Mouse (Mus musculus) forebrain, postnatal 0 days (tissue): ENCODE data around the gene Dapk2. TPM values are rescaled to one million over a fixed set of nuclear protein-coding genes. Genes with fewer than 3 reads are reported as not detected.

Experiments
- ATAC-seq: fragments of 200-750 bp; cut with Nextera tagmentation; 2 replicates; pipeline ENCODE4 v1.8.0; 2017; ENCODE audit warnings: mild to moderate bottlenecking, moderate library complexity
- DNase-seq: peaks from one replicate; pipeline ENCODE4 v3.0.0-alpha.2; 2015
- H3K27ac ChIP-seq: fragments of 300-500 bp; sonication (generic); 2 replicates; pipeline ENCODE4 v1.5.1; 2014; ENCODE audit warnings: low read depth, mild to moderate bottlenecking, antibody characterized with exemption, low read length, moderate library complexity, mixed read lengths
- H3K27me3 ChIP-seq: fragments of 300-500 bp; sonication (generic); 2 replicates; pipeline ENCODE4 v1.6.1; 2014; ENCODE audit warnings: mild to moderate bottlenecking, low read length, mixed read lengths; ENCODE audit not compliant: insufficient read depth
- H3K36me3 ChIP-seq: fragments of 300-500 bp; sonication (generic); 2 replicates; pipeline ENCODE4 v1.6.1; 2014; ENCODE audit warnings: mild to moderate bottlenecking, moderate library complexity; ENCODE audit not compliant: insufficient read depth
- H3K4me1 ChIP-seq: fragments of 300-500 bp; sonication (generic); 2 replicates; pipeline ENCODE4 v1.6.1; 2014; ENCODE audit warnings: antibody characterized with exemption; ENCODE audit not compliant: insufficient read depth
- H3K4me2 ChIP-seq: fragments of 300-500 bp; sonication (generic); 2 replicates; pipeline ENCODE4 v1.6.1; 2014; ENCODE audit warnings: low read depth, mild to moderate bottlenecking, moderate library complexity
- H3K4me3 ChIP-seq: fragments of 300-500 bp; sonication (generic); 2 replicates; pipeline ENCODE4 v1.5.1; 2014; ENCODE audit warnings: low read depth, low read length, mixed read lengths
- H3K9ac ChIP-seq: fragments of 300-500 bp; sonication (generic); 2 replicates; pipeline ENCODE4 v1.6.1; 2014; ENCODE audit warnings: mild to moderate bottlenecking
- H3K9me3 ChIP-seq: fragments of 300-500 bp; sonication (generic); 2 replicates; pipeline ENCODE4 v1.6.1; 2016; ENCODE audit warnings: low read length
- CTCF ChIP-seq: sonication (generic); IDR thresholded peaks from 2 replicates; pipeline ENCODE4 v1.5.1; 2016; ENCODE audit warnings: antibody characterized with exemption, control low read depth, low read depth
- WGBS: fragments of 180-500 bp; shearing (Covaris S2); extraction: QIAGEN DNeasy Blood & Tissue Kit; methylation state at CpG from one replicate; pipeline ENCODE4 v1.1.7; 2014; 5-methylcytosine and 5-hydroxymethylcytosine counted together
- polyA plus RNA-seq: library from polyadenylated mRNA; unstranded; fragments of >200 nt; fragmentation: Nextera tagmentation; extraction: Ambion mirVana; gene quantifications from 2 replicates; pipeline ENCODE4 v1.2.1, GENCODE M21; 2015
- total RNA-seq: library from RNA; depleted of rRNA; stranded (reverse); fragments of >200 nt; gene quantifications from 2 replicates; pipeline ENCODE4 v1.2.3, GENCODE M21; 2014

Dapk2 gene
- total and polyA plus RNA-seq, 2 experiments from 2014 or later = 1.5 to 3.4 TPM

DNA sequence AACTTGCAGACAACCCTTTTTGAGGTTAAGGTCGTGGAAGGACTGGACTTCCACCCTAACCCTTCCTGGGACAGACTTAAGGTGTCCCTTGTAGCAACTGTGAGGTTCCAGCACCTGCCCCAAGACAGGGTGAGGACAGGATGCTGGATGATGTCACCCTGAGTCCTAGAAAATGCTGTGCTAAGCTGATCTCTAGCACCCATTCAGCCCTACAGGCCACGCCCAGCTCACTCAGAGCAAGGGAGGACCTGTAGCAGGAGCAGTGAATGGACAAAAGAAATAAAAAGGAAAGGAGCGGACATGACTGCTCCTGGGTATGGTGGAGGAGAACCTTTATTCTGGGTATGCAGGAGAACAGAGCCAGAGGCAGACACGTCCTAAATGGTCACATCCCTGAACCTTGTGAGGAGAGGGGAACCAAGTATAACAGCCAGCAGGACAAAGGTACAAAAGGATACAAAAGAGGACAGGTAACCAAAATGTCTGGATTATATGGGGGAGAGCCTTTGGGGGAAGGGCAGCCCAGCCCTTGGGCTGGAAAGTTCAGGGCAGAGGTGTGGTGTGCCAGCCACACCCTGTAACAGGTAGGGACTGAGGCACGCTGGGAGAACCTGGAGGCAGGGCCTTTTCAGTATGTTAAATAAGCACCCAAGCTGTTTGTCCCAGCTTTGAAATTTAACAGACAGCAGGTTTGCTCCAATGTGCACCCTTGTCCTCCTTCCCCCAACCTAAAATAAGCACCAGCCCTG is 67.9 kb downstream of the Dapk2 start:
- Histone ChIP-seq H3K4me3 (no peak overlapping the region), H3K27me3 (no peaks in the 10 kb centered on the region), H3K27ac (no peak overlapping the region), H3K4me2 (no peak overlapping the region), H3K9ac (no peak overlapping the region), H3K9me3 (no peaks in the 10 kb centered on the region), H3K4me1 (no peaks in the 10 kb centered on the region), H3K36me3 (no peaks in the 10 kb centered on the region)
- WGBS = 74% methylated on average over 5 of the region's 5 CpGs
- TF ChIP-seq CTCF = no peak
- DNase-seq (no peak), ATAC-seq (no peak)

DNA sequence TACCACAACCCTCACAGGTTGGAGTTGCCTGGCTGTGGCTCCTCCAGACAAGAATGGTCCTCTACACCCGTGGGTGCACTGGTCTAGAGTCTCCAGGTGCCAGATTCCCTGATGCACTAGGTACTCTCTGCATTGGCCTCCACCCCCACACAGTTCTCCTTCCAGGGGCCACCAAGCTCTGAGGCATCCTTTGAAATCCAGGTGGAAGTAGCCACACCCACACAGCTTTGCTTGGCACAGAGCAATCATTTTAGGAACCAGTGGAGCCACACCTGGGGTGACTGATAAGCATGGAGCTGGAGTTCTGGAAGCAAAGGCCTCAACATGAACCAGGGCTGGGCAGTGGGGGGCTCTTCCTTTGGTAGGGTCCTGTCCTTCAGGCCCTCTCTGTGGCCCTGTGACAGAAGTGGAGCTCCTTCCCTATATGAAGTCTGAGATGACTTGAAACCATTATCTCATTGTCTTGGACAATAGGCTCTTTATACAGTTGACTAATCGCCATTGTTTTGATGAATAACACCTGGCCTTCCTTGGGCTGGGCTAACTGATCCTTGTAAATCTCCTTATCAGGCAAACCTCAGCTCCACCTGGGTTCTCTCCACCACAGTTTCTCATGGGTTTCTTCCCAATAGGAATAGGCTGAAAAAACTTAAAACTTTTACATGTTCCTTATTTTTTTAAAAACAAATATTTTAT is 70.6 kb downstream of the Dapk2 start:
- no peak for TF ChIP-seq CTCF
- no peaks in the 10 kb centered on the region for H3K27me3 ChIP-seq

DNA sequence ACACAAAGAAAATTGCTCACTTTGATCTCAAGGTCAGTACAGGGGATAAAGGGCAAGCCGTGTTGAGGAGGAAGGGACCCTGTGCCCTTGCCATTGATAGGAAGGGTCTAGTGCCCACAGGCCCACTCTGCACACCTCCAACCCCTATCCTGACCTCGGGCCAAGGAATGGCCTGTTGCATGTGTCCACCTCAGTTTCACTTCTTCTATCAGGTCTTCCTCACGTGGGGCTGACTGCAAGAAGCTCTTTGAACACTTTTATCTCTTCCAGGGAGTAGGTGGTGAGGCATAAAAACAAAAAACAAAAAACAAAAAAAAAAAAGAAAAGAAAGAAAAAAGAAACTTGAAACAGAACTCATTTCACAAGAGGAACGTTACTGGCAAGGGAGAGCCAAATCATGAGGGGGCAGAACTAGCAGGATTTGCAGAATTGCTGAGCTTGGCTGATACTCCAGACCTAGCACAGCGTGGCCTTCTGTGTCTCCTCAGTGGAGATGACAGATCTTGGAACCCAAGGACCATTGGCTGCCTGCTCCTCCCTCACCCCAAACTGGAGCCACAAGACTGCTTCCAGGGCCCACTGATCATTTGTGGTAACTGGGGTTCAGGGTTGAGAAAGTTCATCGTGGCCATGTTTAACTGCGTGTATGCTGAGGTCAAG is 73.9 kb downstream of the Dapk2 start:
- 72% methylated on average over 7 of the region's 7 CpGs for WGBS
- Histone ChIP-seq H3K4me2 (no peak overlapping the region), H3K4me3 (no peak overlapping the region), H3K9ac (no peak overlapping the region), H3K36me3 (no peaks in the 10 kb centered on the region), H3K27ac (no peak overlapping the region), H3K27me3 (no peaks in the 10 kb centered on the region), H3K4me1 (no peaks in the 10 kb centered on the region), H3K9me3 (no peaks in the 10 kb centered on the region)
- no peak for ATAC-seq
- no peak for DNase-seq
- TF ChIP-seq CTCF = no peak

More for the DNA sequence above, 70.6 kb downstream of the Dapk2 start:
- no peaks in the 10 kb centered on the region for H3K36me3 ChIP-seq
- no peak for DNase-seq
- no peak overlapping the region for H3K4me3 ChIP-seq
- H3K9ac ChIP-seq = no peak overlapping the region
- no peak for ATAC-seq
- no peaks in the 10 kb centered on the region for H3K4me1 ChIP-seq
- WGBS = 59% methylated on average over 2 of the region's 2 CpGs
- no peak overlapping the region for H3K4me2 ChIP-seq
- no peaks in the 10 kb centered on the region for H3K9me3 ChIP-seq
- H3K27ac ChIP-seq = no peak overlapping the region

DNA sequence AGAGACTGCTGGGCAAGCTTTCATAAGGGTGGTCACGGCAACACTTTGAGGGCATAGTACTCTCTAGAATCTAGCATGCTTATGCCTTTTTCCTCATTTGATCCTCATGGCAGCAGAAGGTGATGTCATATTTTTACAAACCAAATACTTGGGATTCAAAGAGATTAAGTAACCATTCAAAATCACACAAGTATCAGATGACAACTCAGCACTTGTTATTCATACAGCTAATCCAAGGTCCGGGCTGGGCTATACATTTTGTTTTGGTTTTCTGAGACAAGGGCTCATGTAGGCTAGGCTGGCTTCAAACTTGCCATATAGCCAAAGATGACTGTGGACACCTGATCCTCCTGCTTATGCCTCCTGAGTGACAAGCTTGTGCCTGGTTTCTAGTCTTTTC is 78.6 kb downstream of the Dapk2 start:
- ATAC-seq (no peak), DNase-seq (no peak)
- Histone ChIP-seq H3K27ac (no peak overlapping the region), H3K9ac (no peak overlapping the region), H3K9me3 (no peaks in the 10 kb centered on the region), H3K4me3 (no peak overlapping the region), H3K4me1 (no peaks in the 10 kb centered on the region), H3K27me3 (no peaks in the 10 kb centered on the region), H3K36me3 (no peaks in the 10 kb centered on the region), H3K4me2 (no peak overlapping the region)
- no peak for TF ChIP-seq CTCF
- 72% methylated on average over 2 of the region's 2 CpGs for WGBS

DNA sequence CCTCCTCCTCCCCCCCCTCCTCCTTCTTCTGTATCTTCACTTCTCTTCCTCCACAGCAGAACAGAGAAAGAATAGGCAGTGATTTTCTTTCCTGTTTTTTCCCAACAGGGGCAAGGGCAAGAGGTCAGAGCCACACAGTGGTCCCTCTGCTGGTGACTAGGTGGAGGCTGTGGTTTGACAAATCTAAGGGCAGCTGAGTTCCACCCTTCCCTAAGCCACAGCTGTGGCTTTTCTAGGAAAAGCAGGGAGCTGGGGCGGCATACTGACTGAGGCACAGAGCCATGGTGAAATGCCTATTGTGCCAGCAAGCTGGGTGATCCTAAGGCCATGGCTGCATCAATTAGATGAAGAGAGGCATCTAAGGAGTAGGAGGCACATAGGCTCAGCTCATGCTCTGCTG is 79.7 kb downstream of the Dapk2 start:
- Histone ChIP-seq H3K9ac (no peak overlapping the region), H3K4me3 (no peak overlapping the region), H3K4me1 (no peaks in the 10 kb centered on the region), H3K27ac (no peak overlapping the region), H3K36me3 (no peaks in the 10 kb centered on the region), H3K9me3 (no peaks in the 10 kb centered on the region), H3K27me3 (no peaks in the 10 kb centered on the region), H3K4me2 (no peak overlapping the region)
- ATAC-seq (no peak), DNase-seq (no peak)
- 62% methylated on average over 1 of the region's 1 CpGs for WGBS
- no peak for TF ChIP-seq CTCF

DNA sequence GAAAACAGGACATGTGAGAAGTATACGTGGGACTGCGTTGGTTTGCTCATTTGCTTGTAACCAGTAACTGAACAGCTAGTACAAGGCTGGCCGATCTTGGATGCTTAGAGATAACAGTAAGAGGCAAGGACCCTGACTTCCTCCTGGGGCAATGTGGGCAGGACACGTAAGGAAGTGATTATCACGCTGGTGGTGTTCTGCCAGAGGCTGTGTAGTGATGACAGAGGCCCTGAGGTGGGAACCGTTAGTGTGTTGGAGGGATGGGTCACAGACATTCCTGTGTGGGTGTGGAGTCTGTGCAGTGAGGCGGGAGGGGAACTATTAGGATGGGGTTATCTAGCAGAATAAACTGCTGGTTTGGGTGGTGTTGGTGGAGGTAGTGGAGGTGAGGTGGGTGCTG is 81.2 kb downstream of the Dapk2 start:
- Histone ChIP-seq H3K27ac (no peak overlapping the region), H3K27me3 (no peaks in the 10 kb centered on the region), H3K9me3 (no peaks in the 10 kb centered on the region), H3K4me2 (no peak overlapping the region), H3K9ac (no peak overlapping the region), H3K36me3 (no peaks in the 10 kb centered on the region), H3K4me3 (no peak overlapping the region), H3K4me1 (no peaks in the 10 kb centered on the region)
- ATAC-seq (no peak), DNase-seq (no peak)
- 90% methylated on average over 7 of the region's 7 CpGs for WGBS
- no peak for TF ChIP-seq CTCF

DNA sequence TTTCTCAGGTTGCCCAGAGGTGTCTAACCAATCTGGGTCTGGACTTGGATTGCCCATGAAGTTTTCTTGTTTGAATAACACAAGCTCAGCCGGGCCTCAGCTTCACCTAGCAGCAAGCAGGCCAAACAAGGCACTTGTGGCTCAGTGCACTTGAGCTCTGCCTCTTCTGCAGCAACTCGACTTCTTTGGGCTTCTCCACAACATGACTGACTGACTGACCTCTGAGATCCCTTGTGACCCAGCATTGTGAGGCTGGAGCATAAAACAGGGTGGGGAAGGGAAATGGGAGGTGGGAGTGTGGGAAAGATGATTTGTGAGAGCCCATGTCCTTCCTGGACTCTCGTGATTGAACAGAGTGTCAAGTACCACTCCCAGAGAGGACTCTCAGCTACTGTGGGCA is 81.7 kb downstream of the Dapk2 start:
- DNase-seq = no peak
- H3K27me3 ChIP-seq = no peaks in the 10 kb centered on the region
- 88% methylated on average over 3 of the region's 3 CpGs for WGBS

More for the DNA sequence above, 81.7 kb downstream of the Dapk2 start:
- Histone ChIP-seq H3K4me1 (no peaks in the 10 kb centered on the region), H3K4me2 (no peak overlapping the region), H3K9me3 (no peaks in the 10 kb centered on the region), H3K4me3 (no peak overlapping the region), H3K9ac (no peak overlapping the region), H3K36me3 (no peaks in the 10 kb centered on the region), H3K27ac (no peak overlapping the region)
- TF ChIP-seq CTCF = no peak
- ATAC-seq = no peak
